Mouse (Mus musculus): ENCODE data around the gene Igsf8.

DNA sequence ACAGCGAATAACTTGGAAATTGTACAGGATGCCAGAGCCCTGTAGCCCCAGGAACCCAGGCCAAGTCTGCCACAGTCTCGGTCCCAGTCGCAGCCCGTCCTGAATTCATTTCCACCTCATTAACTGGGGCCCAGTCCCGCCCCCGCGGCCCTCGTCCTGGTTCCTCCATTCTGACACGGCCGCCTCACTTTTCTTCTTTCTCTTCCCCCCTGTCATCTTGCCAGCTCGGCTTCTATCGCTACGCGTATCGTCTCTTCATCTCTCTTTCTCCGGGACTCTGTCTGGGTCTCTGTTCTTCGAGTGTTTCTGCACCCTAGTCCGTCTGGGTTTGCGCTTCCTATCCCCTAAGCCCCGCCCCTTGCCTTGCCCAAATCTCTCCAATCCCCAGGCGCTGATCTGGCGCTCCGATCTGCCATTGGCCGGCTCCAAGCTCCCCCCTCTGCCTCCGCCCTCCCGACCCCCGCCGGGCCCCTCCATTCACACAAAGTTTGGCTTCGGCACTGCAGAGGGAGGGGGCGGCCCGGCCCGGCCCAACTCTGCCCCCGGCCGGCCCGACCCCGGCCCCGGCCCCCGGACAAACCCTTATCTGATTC, 79.4 kb downstream of the Igsf8 start, which contains the start of gene Kcnj10:
- TF ChIP-seq CTCF (IDR thresholded peaks at IDR 0.05; ENCODE audit: low read depth, low read length) (no peak), POLR2AphosphoS5 (IDR thresholded peaks at IDR 0.05; ENCODE audit: insufficient replicate concordance, low read depth, low read length) (no peak), TAL1 (conservative IDR thresholded peaks at IDR 0.05; ENCODE audit: low read depth, low read length) (no peak), GATA1 (IDR thresholded peaks at IDR 0.05; ENCODE audit: borderline replicate concordance, low read length) (no peak)

Data from G1E (cell line).